Mouse (Mus musculus) gastrocnemius, postnatal 4 days (tissue): ENCODE measurements around the gene Rpl26. TPM values are rescaled to one million over a fixed set of nuclear protein-coding genes. Genes with fewer than 3 reads are reported as not detected.
"Not testable (repeated sequence)": the region's sequence is repeated elsewhere in the genome, so short reads cannot be mapped to it uniquely, and the experiment has no call there.

ENCODE experiments used
- DNase-seq, 2 experiments: peaks; one replicate each; pipeline ENCODE4 v3.0.0; 2021 to 2022; ENCODE audit warnings: low spot score in 2 of 2, mixed read lengths in 2 of 2
- total RNA-seq, 2 experiments: library from RNA; stranded (reverse); gene quantifications; 2 replicates each; pipeline ENCODE4 v1.2.3; 2021

The Rpl26 gene
- total RNA-seq, 2 experiments from 2014 or later: 1,219 to 1,338 TPM

- DNase-seq: no peak
These were observed 7.6 kb downstream of the Rpl26 start for GRCm38 (mm10) chr11:68908846-68909503.

- DNase-seq: no peak
These were observed 10.3 kb downstream of the Rpl26 start for GRCm38 (mm10) chr11:68911531-68912177.

GRCm38 (mm10) chr11:68914566-68914965 is 13.2 kb downstream of the Rpl26 start:
- DNase-seq: no peak

GRCm38 (mm10) chr11:68923191-68923590 is 21.8 kb downstream of the Rpl26 start:
- DNase-seq: no peak

- DNase-seq: no peak
These were observed 23.4 kb downstream of the Rpl26 start for GRCm38 (mm10) chr11:68924749-68925148.

GRCm38 (mm10) chr11:68926981-68927380 is 25.6 kb downstream of the Rpl26 start, which contains the start of gene Odf4:
TSS of gene Odf4 (minus strand) at chr11:68927081.
- DNase-seq: no peak

- DNase-seq: no peak
These were observed 28.6 kb downstream of the Rpl26 start for GRCm38 (mm10) chr11:68929947-68930346.

GRCm38 (mm10) chr11:68933885-68934507 is 32.6 kb downstream of the Rpl26 start:
- DNase-seq: no peak

- not testable (repeated sequence) for DNase-seq
These were observed 35.6 kb downstream of the Rpl26 start for GRCm38 (mm10) chr11:68936951-68937350.

GRCm38 (mm10) chr11:68939451-68940304 is 38.3 kb downstream of the Rpl26 start:
- peak; percentile 64 to 78 for DNase-seq

GRCm38 (mm10) chr11:68940516-68940915 is 39.1 kb downstream of the Rpl26 start:
- DNase-seq: no peak

GRCm38 (mm10) chr11:68942731-68943130 is 41.3 kb downstream of the Rpl26 start:
- no peak for DNase-seq

- DNase-seq: no peak
These were observed 43.9 kb downstream of the Rpl26 start for GRCm38 (mm10) chr11:68945245-68945644.

GRCm38 (mm10) chr11:68946001-68946400 is 44.6 kb downstream of the Rpl26 start:
- no peak for DNase-seq

GRCm38 (mm10) chr11:68946806-68947440 is 45.5 kb downstream of the Rpl26 start:
- DNase-seq: no peak

GRCm38 (mm10) chr11:68947542-68947993 is 46.2 kb downstream of the Rpl26 start:
- no peak for DNase-seq

GRCm38 (mm10) chr11:68953903-68954302 is 52.5 kb downstream of the Rpl26 start:
- DNase-seq: no peak

- no peak for DNase-seq
These were observed 53.0 kb downstream of the Rpl26 start for GRCm38 (mm10) chr11:68954408-68954807.

GRCm38 (mm10) chr11:68955473-68955872 is 54.1 kb downstream of the Rpl26 start:
- DNase-seq: no peak

- no peak for DNase-seq
These were observed 54.7 kb downstream of the Rpl26 start for GRCm38 (mm10) chr11:68956107-68956506.
